Mouse (Mus musculus): ENCODE results near the gene Clhc1. TPM values are rescaled to one million over a fixed set of nuclear protein-coding genes. Genes with fewer than 3 reads are reported as not detected.
A peak's percentile ranks its signal among the peaks of the same experiment; 100 is the strongest.

Gene Clhc1
- total RNA-seq, 1 experiment, result 0.67 TPM

DNA sequence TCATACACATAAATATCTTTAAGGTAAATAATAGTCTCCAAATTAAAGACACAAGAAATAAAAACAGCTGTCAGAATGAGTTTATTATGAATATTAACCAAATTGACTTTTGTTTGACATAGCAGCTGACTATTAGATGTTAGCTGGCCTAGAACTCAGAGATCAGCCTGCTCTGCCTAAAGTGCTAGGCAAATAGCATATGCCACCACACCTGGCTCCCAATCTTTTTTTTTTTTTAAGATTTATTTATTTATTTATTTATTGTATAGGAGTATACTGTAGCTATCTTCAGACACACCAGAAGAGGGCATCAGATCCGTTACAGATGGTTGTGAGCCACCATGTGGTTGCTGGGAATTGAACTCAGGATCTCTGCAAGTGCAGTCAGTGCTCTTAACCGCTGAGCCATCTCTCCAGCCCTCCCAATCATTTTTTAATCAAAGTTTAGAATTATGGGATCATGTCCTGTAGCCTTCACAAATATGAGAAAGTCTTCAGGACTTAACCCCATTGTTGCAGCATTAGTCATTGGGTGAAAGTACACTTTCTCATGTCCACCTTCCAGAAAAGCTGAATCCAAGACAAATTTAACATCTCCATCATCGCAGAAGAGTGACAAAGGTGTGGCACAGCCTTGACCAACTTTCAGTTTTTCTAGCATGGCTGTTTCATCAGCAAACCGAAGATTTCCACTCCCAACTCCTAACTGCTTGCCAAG lies 34.8 kb upstream of the Clhc1 start:
- Histone ChIP-seq H3K36me3 (ENCODE audit: control insufficient read depth, insufficient read depth, low read length, poor library complexity, severe bottlenecking) (no peaks in the 10 kb centered on the region; the same call in 1 of the 2 replicates), H3K27ac (ENCODE audit: insufficient read depth, low read depth, low read length, poor library complexity, severe bottlenecking) (no peak overlapping the region), H3K9ac (ENCODE audit: insufficient read depth, low read depth, low read length, poor library complexity, severe bottlenecking) (no peak overlapping the region), H3K4me3 (ENCODE audit: insufficient read depth in 1 of 2, low read depth in 1 of 2, low read length in 2 of 2, poor library complexity in 1 of 2, severe bottlenecking in 1 of 2) (no peak overlapping the region), H3K4me1 (ENCODE audit: control insufficient read depth in 2 of 2, insufficient read depth in 2 of 2, low read length in 2 of 2, poor library complexity in 1 of 2) (no peaks in the 10 kb centered on the region), H3K9me3 (ENCODE audit: control insufficient read depth, insufficient read depth, low read depth, low read length) (no peaks in the 10 kb centered on the region)
- DNase-seq (ENCODE audit: low read depth, low spot score), result no peak
- in situ Hi-C loops (cut with MboI; ENCODE audit: low sequenced_read_pairs in 2 of 2, unreplicated experiment in 2 of 2), result no loop called here
- TF ChIP-seq ZC3H11A (IDR thresholded peaks at IDR 0.05; ENCODE audit: borderline replicate concordance, low read depth, low read length) (no peak), CHD2 (IDR thresholded peaks at IDR 0.05; ENCODE audit: low read depth, low read length) (no peak), HCFC1 (IDR thresholded peaks at IDR 0.05; ENCODE audit: borderline replicate concordance, insufficient read depth, low read length) (no peak), ZNF384 (IDR thresholded peaks at IDR 0.05; ENCODE audit: low read depth, low read length) (peak; percentile 18; the same call in 1 of the 2 replicates), MAFK (IDR thresholded peaks at IDR 0.05; ENCODE audit: insufficient read depth, low read depth, low read length) (no peak)

- no peak for DNase-seq (ENCODE audit: low read depth, low spot score)
- in situ Hi-C loops (cut with MboI; ENCODE audit: low sequenced_read_pairs in 2 of 2, unreplicated experiment in 2 of 2), result no loop called here
- TF ChIP-seq HCFC1 (IDR thresholded peaks at IDR 0.05; ENCODE audit: borderline replicate concordance, insufficient read depth, low read length) (no peak), MAFK (IDR thresholded peaks at IDR 0.05; ENCODE audit: insufficient read depth, low read depth, low read length) (no peak), ZNF384 (IDR thresholded peaks at IDR 0.05; ENCODE audit: low read depth, low read length) (no peak), CHD2 (IDR thresholded peaks at IDR 0.05; ENCODE audit: low read depth, low read length) (no peak), ZC3H11A (IDR thresholded peaks at IDR 0.05; ENCODE audit: borderline replicate concordance, low read depth, low read length) (no peak)
- peak overlapping the region; percentile 75 for H3K9ac ChIP-seq (ENCODE audit: insufficient read depth, low read depth, low read length, poor library complexity, severe bottlenecking)
- peak overlapping the region; percentile 73 to 93 for H3K4me3 ChIP-seq (ENCODE audit: insufficient read depth in 1 of 2, low read depth in 1 of 2, low read length in 2 of 2, poor library complexity in 1 of 2, severe bottlenecking in 1 of 2)
- no peaks in the 10 kb centered on the region for H3K4me1 ChIP-seq (ENCODE audit: control insufficient read depth in 2 of 2, insufficient read depth in 2 of 2, low read length in 2 of 2, poor library complexity in 1 of 2)
- H3K36me3 ChIP-seq (ENCODE audit: control insufficient read depth, insufficient read depth, low read length, poor library complexity, severe bottlenecking), result no peaks in the 10 kb centered on the region; the same call in 1 of the 2 replicates
- no peak overlapping the region for H3K27ac ChIP-seq (ENCODE audit: insufficient read depth, low read depth, low read length, poor library complexity, severe bottlenecking)
- no peaks in the 10 kb centered on the region for H3K9me3 ChIP-seq (ENCODE audit: control insufficient read depth, insufficient read depth, low read depth, low read length)
Measured at GRCm38 (mm10) chr11:29514325-29514681, 33.4 kb upstream of the Clhc1 start.

DNA sequence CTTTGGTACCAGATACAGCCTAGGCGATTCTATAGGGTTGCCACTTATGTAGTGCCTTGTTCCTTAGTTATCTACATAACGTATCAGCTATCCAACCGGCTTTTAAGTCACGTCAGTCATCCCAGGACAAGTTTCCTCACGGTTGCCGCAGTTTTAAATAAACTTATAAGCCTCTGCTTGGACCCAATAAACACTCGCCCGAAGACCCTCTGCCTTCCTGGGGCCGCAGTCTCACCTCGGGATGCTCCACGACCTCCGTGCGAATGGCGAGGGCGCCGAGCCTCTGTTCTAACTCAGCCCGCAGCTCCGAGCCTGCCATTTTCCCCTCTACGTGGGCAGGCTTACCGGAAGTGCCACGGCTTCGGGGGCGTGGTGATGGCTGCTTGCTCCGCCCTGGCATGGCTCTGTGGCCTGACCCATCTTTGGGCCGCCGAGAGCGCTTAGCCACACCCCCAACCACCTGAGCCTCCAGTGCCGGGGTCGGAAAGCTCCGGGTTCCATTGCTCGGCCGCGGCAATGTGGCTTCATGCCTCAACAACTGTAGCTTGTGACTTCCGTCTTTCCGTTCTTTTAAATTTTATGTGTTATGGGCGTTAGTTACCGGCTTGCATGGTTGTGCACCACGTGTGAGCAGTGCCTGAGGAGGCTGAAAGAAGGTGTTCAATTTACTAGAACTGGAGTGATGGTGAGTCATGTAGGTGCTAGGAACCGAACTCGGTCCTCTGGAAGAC lies 32.9 kb upstream of the Clhc1 start, which contains the start of gene Prorsd1:
Gene Prorsd1, minus strand, starts transcription at position 352 of the 731 bp plus-strand sequence.
- Histone ChIP-seq H3K4me3 (ENCODE audit: insufficient read depth in 1 of 2, low read depth in 1 of 2, low read length in 2 of 2, poor library complexity in 1 of 2, severe bottlenecking in 1 of 2) (peak within 1 kb of the TSS; percentile 73 to 93), H3K36me3 (ENCODE audit: control insufficient read depth, insufficient read depth, low read length, poor library complexity, severe bottlenecking) (no peaks in the 10 kb centered on the region; the same call in 1 of the 2 replicates), H3K4me1 (ENCODE audit: control insufficient read depth in 2 of 2, insufficient read depth in 2 of 2, low read length in 2 of 2, poor library complexity in 1 of 2) (no peaks in the 10 kb centered on the region), H3K9me3 (ENCODE audit: control insufficient read depth, insufficient read depth, low read depth, low read length) (no peaks in the 10 kb centered on the region), H3K27ac (ENCODE audit: insufficient read depth, low read depth, low read length, poor library complexity, severe bottlenecking) (peak within 1 kb of the TSS; percentile 61), H3K9ac (ENCODE audit: insufficient read depth, low read depth, low read length, poor library complexity, severe bottlenecking) (peak within 1 kb of the TSS; percentile 75)
- in situ Hi-C loops (cut with MboI; ENCODE audit: low sequenced_read_pairs in 2 of 2, unreplicated experiment in 2 of 2), result no loop called here
- peak; percentile 94 for DNase-seq (ENCODE audit: low read depth, low spot score)
- TF ChIP-seq ZNF384 (IDR thresholded peaks at IDR 0.05; ENCODE audit: low read depth, low read length), result no peak
- no peak for TF ChIP-seq CHD2 (IDR thresholded peaks at IDR 0.05; ENCODE audit: low read depth, low read length)
- TF ChIP-seq HCFC1 (IDR thresholded peaks at IDR 0.05; ENCODE audit: borderline replicate concordance, insufficient read depth, low read length), result no peak
- no peak for TF ChIP-seq MAFK (IDR thresholded peaks at IDR 0.05; ENCODE audit: insufficient read depth, low read depth, low read length)
- no peak for TF ChIP-seq ZC3H11A (IDR thresholded peaks at IDR 0.05; ENCODE audit: borderline replicate concordance, low read depth, low read length)

- Histone ChIP-seq H3K36me3 (ENCODE audit: control insufficient read depth, insufficient read depth, low read length, poor library complexity, severe bottlenecking) (peaks cover 2% of the 10 kb centered on the region; the same call in 1 of the 2 replicates), H3K4me1 (ENCODE audit: control insufficient read depth in 2 of 2, insufficient read depth in 2 of 2, low read length in 2 of 2, poor library complexity in 1 of 2) (no peaks in the 10 kb centered on the region), H3K27ac (ENCODE audit: insufficient read depth, low read depth, low read length, poor library complexity, severe bottlenecking) (peak within 1 kb of the TSS; percentile 61), H3K9ac (ENCODE audit: insufficient read depth, low read depth, low read length, poor library complexity, severe bottlenecking) (peak within 1 kb of the TSS; percentile 87), H3K9me3 (ENCODE audit: control insufficient read depth, insufficient read depth, low read depth, low read length) (no peaks in the 10 kb centered on the region), H3K4me3 (ENCODE audit: insufficient read depth in 1 of 2, low read depth in 1 of 2, low read length in 2 of 2, poor library complexity in 1 of 2, severe bottlenecking in 1 of 2) (peak within 1 kb of the TSS; percentile 80 to 83)
- TF ChIP-seq ZC3H11A (IDR thresholded peaks at IDR 0.05; ENCODE audit: borderline replicate concordance, low read depth, low read length) (no peak), HCFC1 (IDR thresholded peaks at IDR 0.05; ENCODE audit: borderline replicate concordance, insufficient read depth, low read length) (peak; percentile 84), ZNF384 (IDR thresholded peaks at IDR 0.05; ENCODE audit: low read depth, low read length) (peak; percentile 55; the same call in 1 of the 2 replicates)
- DNase-seq (ENCODE audit: low read depth, low spot score), result peak; percentile 79
- in situ Hi-C loops (cut with MboI; ENCODE audit: low sequenced_read_pairs in 2 of 2, unreplicated experiment in 2 of 2), result no loop called here
Measured at GRCm38 (mm10) chr11:29525988-29526794, 21.6 kb upstream of the Clhc1 start, which contains the start of gene Mtif2. TSS of gene Mtif2 (plus strand) at chr11:29526408.

Data from ES-E14 (cell line).